Mouse (Mus musculus) liver, postnatal 0 days (tissue): ENCODE measurements around the gene Mosmo.

Experiments
- CTCF ChIP-seq: sonication (generic); IDR thresholded peaks from 2 replicates; pipeline ENCODE4 v1.5.1; 2016; ENCODE audit warnings: antibody characterized with exemption, low read depth
- EP300 ChIP-seq: IDR thresholded peaks from 2 replicates; pipeline ENCODE4 v1.6.1; 2016; ENCODE audit warnings: antibody characterized with exemption, low read depth, mild to moderate bottlenecking

- no peak for TF ChIP-seq EP300
- TF ChIP-seq CTCF: no peak
Measured at GRCm38 (mm10) chr7:120695641-120696040, 18.2 kb downstream of the Mosmo start.
